Mouse (Mus musculus) E14TG2a.4 (cell line): Measurements from ENCODE around the gene Abraxas1.

Source experiments
- H3K27me3 ChIP-seq: 2 replicates; pipeline ENCODE4 v1.6.1; 2014; ENCODE audit warnings: low read length, control low read depth; ENCODE audit not compliant: insufficient read depth
- H3K36me3 ChIP-seq: 2 replicates; pipeline ENCODE4 v1.6.1; 2014; ENCODE audit warnings: low read length, control low read depth; ENCODE audit not compliant: insufficient read depth
- H3K4me1 ChIP-seq: replicated peaks from 2 replicates; pipeline ENCODE4 v1.6.1; 2014; ENCODE audit warnings: low read depth, low read length, control low read depth
- H3K4me3 ChIP-seq: replicated peaks from 2 replicates; pipeline ENCODE4 v1.5.1; 2014; ENCODE audit warnings: mild to moderate bottlenecking, low read length
- H3K9me3 ChIP-seq: 2 replicates; pipeline ENCODE4 v1.6.1; 2014; ENCODE audit warnings: low read length, control low read depth
- CTCF ChIP-seq: conservative IDR thresholded peaks from 2 replicates; pipeline ENCODE4 v1.5.1; 2014; ENCODE audit warnings: low read length
- NANOG ChIP-seq: IDR thresholded peaks from 2 replicates; pipeline ENCODE4 v1.6.1; 2014; ENCODE audit warnings: borderline replicate concordance, low read length, mixed read lengths
- POU5F1 ChIP-seq: IDR thresholded peaks from 2 replicates; pipeline ENCODE4 v1.6.1; 2014; ENCODE audit warnings: low read length, borderline replicate concordance

Abraxas1 gene

GRCm38 (mm10) chr5:100833841-100834240, 13.1 kb upstream of the Abraxas1 start:
- Histone ChIP-seq H3K27me3 (no peaks in the 10 kb centered on the region), H3K9me3 (peaks cover 3% of the 10 kb centered on the region), H3K36me3 (no peaks in the 10 kb centered on the region), H3K4me1 (peaks cover 19% of the 10 kb centered on the region), H3K4me3 (no peak overlapping the region)
- TF ChIP-seq POU5F1 (no peak), CTCF (no peak), NANOG (no peak)

- Histone ChIP-seq H3K9me3 (peaks cover 3% of the 10 kb centered on the region), H3K27me3 (no peaks in the 10 kb centered on the region), H3K4me1 (peaks cover 14% of the 10 kb centered on the region), H3K4me3 (no peak overlapping the region), H3K36me3 (no peaks in the 10 kb centered on the region)
- TF ChIP-seq CTCF (no peak), POU5F1 (no peak), NANOG (no peak)
Observed at GRCm38 (mm10) chr5:100832680-100833079, 11.9 kb upstream of the Abraxas1 start.

- H3K27me3 ChIP-seq: no peaks in the 10 kb centered on the region
- no peak overlapping the region for H3K4me3 ChIP-seq
- H3K36me3 ChIP-seq: no peaks in the 10 kb centered on the region
- H3K9me3 ChIP-seq: no peaks in the 10 kb centered on the region
- no peak for TF ChIP-seq NANOG
- TF ChIP-seq POU5F1: no peak
- TF ChIP-seq CTCF: no peak
- H3K4me1 ChIP-seq: 0 out of 2 replicates have a peak, but pooled peaks cover 4% of the 10 kb centered on the region
Observed at GRCm38 (mm10) chr5:100828701-100829100, 7.9 kb upstream of the Abraxas1 start.

- Histone ChIP-seq H3K36me3 (no peaks in the 10 kb centered on the region), H3K9me3 (no peaks in the 10 kb centered on the region), H3K27me3 (no peaks in the 10 kb centered on the region), H3K4me3 (no peak overlapping the region), H3K4me1 (peaks cover 8% of the 10 kb centered on the region; the same call in 1 of the 2 replicates)
- TF ChIP-seq POU5F1: no peak
- TF ChIP-seq NANOG: no peak
- no peak for TF ChIP-seq CTCF
Observed at GRCm38 (mm10) chr5:100826531-100826930, 5.8 kb upstream of the Abraxas1 start.

DNA sequence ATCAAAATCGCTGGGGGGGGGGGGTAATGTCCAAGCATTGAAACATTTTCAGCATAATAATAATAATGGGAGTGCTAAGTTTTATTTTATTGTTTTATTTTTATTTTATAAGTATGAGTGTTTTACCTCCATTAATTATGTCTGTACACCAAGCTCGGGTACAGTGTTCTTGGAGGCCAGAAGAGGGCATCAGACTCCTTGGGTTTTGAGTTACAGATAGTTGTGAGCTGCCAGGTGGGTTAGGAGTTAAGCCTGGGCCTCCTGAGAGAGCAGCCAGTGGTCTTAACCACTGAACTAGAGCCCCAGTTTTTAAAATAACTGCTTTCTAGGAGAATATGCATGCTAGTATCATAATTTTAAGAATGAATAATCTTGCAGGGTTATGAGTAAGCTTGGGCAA, 5.2 kb upstream of the Abraxas1 start:
- peak; percentile 57 for TF ChIP-seq CTCF
- TF ChIP-seq NANOG: no peak
- TF ChIP-seq POU5F1: no peak
- Histone ChIP-seq H3K4me1 (peaks cover 14% of the 10 kb centered on the region), H3K9me3 (no peaks in the 10 kb centered on the region), H3K27me3 (no peaks in the 10 kb centered on the region), H3K36me3 (no peaks in the 10 kb centered on the region), H3K4me3 (no peak overlapping the region)

GRCm38 (mm10) chr5:100822826-100823225, 2.1 kb upstream of the Abraxas1 start:
- H3K9me3 ChIP-seq: no peaks in the 10 kb centered on the region
- peaks cover 10% of the 10 kb centered on the region for H3K36me3 ChIP-seq
- H3K4me1 ChIP-seq: peaks cover 25% of the 10 kb centered on the region
- H3K4me3 ChIP-seq: no peak overlapping the region
- TF ChIP-seq POU5F1 (no peak), NANOG (no peak), CTCF (no peak)
- H3K27me3 ChIP-seq: no peaks in the 10 kb centered on the region

DNA sequence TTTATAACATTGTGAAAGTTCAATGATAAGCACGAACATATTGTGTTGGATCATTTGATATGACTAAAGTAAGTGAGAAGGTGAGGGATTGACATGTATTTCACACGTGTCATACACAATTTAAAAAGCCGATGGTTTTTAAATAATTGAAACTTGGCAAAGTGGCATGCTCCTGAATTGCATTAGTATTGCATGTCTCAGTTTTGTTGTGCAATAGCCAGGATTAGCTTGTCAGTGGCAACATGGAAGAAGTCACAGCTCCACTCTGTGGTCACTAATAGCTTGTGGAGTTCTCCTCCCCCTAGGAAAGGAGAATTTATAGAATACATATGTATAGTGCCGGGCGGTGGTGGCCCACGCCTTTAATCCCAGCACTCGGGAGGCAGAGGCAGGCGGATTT, 610 bp upstream of the Abraxas1 start:
- TF ChIP-seq NANOG (no peak), CTCF (no peak), POU5F1 (no peak)
- Histone ChIP-seq H3K4me1 (peaks cover 25% of the 10 kb centered on the region), H3K36me3 (peaks cover 25% of the 10 kb centered on the region), H3K4me3 (peak overlapping the region; percentile 95), H3K9me3 (no peaks in the 10 kb centered on the region), H3K27me3 (no peaks in the 10 kb centered on the region)

DNA sequence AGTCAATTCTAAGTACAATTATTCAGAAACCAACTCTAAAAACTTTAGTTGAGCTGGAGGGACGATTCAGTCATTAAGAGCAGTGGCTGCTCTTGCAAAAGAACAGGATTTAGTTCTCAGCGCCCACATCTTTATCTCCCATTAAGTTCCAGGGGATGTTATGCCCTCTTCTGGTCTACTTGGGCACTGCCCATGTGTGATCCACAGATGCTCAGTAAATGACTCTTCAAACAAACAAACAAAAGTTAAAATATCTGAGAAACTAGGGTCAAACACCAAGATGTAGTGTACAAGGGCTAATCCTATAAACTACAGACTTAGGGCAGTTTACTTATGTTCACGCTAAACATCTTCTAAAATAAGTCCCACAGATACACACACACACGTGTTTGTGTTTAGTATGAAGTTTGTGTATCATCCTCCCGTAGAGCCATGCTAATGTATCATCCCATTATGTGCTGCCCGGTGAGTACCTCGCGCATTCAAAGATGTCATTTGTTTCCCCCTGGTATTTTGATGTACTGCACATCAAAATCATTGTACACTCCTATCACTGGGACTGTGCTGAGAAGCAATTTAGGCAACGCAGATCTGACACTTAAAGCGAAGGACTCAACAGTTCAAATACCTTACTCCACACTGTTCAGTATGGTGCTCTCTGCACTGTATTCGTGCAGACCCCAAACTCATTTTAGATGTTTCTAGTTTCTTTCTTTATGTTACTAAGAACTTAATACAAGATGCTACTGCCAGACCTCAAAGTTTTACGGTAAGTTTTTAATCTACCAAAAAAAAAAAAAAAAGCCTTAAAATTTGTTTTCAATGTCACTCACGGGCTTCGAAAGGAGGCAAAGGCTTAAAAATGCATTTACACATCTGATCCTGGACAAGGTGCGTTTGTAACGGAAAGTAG, 941 bp downstream of the Abraxas1 start:
- H3K9me3 ChIP-seq: no peaks in the 10 kb centered on the region
- H3K27me3 ChIP-seq: no peaks in the 10 kb centered on the region
- peak overlapping the region; percentile 95 for H3K4me3 ChIP-seq
- H3K4me1 ChIP-seq: peaks cover 25% of the 10 kb centered on the region
- peaks cover 36% of the 10 kb centered on the region for H3K36me3 ChIP-seq
- TF ChIP-seq CTCF (peak; percentile 48), NANOG (no peak), POU5F1 (no peak)
